Mouse (Mus musculus): ENCODE measurements around the gene Ranbp1.

GRCm38 (mm10) chr16:18229622-18230021 is 18.9 kb downstream of the Ranbp1 start:
- TF ChIP-seq POLR2A (IDR thresholded peaks at IDR 0.05; ENCODE audit: extremely low read depth, insufficient read depth, low read length) (no peak), CTCF (IDR thresholded peaks at IDR 0.05; ENCODE audit: low read depth, low read length) (no peak)
